Mouse (Mus musculus): ENCODE results near the gene Treh. TPM values are rescaled to one million over a fixed set of nuclear protein-coding genes. Genes with fewer than 3 reads are reported as not detected.

Gene Treh
- total RNA-seq, 1 experiment from 2014 or later = not detected

DNA sequence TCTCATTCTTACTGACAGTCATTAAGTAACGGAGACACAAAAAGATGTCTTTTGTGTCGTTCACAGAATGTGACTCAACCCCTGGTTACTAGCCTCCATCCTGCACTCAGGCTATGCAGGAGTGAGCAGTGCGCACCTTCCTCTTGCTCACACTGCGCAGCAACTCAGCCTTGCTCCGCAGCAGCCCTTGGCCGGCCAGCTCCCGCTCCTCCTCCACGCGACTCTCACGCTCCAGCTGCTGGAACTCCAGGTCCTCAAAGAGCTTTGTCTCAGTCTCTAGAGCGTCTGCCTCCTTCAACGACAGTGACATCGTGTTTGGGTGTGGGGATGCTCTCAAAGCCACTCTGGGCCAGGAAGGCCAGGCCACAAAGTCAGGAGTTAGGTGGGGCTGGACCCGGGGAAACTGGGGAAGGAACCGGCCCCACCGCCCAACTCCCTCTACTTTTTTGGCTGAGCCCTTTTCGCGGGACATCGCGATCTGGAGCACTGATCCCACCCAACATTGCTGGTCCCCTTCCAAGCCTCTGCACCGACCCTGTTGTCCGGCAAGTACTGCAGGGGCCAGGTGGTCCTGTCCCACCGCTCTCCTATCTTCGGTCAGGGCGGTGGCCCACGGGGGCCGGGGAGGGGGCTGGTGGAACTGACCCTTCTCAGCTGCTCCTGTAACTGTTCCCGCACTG, 34.9 kb downstream of the Treh start:
- no peak for ATAC-seq (replicated peaks in 1 of 2; ENCODE audit: insufficient read depth in 1 of 2, low FRiP score in 2 of 2, low TSS enrichment in 1 of 2, low read depth in 1 of 2, poor library complexity in 2 of 2, severe bottlenecking in 2 of 2)

DNA sequence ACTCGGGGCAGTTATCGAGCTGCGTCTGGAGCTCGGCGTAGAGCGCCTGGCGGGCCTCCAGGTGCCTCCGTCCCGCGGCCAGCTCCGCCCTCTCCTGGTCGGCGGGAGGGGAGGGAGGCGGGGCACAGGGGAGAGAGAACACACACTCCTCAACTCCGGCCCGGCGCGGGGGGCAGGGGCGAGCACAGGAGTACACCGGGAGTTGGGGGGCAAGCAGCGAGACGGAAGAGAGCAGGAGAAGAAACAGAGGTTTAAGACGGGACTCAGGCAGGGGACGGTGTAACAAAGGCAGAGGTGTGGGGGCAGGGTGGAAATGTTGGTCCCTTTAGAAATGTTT, 35.4 kb downstream of the Treh start:
- ATAC-seq (replicated peaks in 1 of 2; ENCODE audit: insufficient read depth in 1 of 2, low FRiP score in 2 of 2, low TSS enrichment in 1 of 2, low read depth in 1 of 2, poor library complexity in 2 of 2, severe bottlenecking in 2 of 2) = peak; percentile 71 to 76

DNA sequence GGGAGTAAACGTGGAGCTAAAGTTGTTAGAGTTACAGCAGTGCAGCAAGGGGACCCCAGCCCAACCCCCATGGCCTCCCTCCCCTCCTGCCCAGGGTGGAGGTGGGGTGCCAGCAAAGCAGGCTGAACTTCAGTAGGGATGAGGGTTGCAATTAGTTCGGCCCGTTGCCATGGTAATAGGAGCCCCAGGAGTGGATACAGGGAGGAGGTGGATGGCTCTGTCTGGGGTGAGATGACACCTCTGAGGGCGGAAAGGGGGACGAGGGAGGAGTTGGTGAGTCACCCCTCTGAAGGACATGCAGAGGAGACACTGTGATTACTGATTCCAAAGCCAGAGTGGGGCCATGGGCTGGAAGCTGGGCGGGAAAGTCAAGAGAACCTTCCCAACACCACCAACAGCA, 35.9 kb downstream of the Treh start:
- ATAC-seq (replicated peaks in 1 of 2; ENCODE audit: insufficient read depth in 1 of 2, low FRiP score in 2 of 2, low TSS enrichment in 1 of 2, low read depth in 1 of 2, poor library complexity in 2 of 2, severe bottlenecking in 2 of 2) = no peak

DNA sequence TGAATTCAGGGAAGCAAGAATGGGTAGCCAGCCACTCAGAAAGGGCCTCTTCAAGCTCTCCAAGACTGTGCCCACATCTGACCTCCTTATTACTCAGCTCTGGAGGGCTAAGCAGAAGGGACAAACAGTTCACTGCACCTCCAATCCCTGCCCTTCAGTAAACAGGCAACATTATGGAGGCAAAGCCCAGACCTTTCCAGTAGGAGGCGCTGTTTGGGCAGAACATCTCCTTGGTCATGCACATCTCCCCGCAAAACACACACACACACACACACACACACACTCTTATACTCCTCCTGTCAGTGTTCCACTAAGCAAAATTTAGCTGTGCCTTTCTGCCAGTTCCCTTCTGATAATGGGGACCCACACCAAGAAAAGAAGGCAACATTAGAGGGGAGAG, 36.6 kb downstream of the Treh start:
- ATAC-seq (replicated peaks in 1 of 2; ENCODE audit: insufficient read depth in 1 of 2, low FRiP score in 2 of 2, low TSS enrichment in 1 of 2, low read depth in 1 of 2, poor library complexity in 2 of 2, severe bottlenecking in 2 of 2) = no peak

DNA sequence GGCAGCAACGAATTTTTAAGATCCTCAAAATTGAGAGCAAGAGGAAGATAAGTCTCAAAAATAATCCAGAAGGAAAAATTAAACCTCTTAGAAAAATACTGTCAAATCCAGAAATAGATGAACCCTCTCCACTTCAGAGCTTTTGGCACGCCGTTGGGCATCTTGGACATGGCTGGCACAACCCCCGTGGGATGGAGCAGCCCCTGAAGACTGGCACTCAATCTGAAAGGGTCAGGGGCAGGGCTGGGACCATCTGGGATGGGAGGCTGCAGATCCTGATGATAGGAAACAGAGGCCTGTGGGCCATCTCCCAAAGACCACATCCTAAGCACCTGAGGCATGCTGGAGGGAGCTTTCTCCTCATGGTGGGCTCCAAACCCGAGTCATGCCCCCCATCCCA, 37.2 kb downstream of the Treh start:
- ATAC-seq (replicated peaks in 1 of 2; ENCODE audit: insufficient read depth in 1 of 2, low FRiP score in 2 of 2, low TSS enrichment in 1 of 2, low read depth in 1 of 2, poor library complexity in 2 of 2, severe bottlenecking in 2 of 2) = no peak

DNA sequence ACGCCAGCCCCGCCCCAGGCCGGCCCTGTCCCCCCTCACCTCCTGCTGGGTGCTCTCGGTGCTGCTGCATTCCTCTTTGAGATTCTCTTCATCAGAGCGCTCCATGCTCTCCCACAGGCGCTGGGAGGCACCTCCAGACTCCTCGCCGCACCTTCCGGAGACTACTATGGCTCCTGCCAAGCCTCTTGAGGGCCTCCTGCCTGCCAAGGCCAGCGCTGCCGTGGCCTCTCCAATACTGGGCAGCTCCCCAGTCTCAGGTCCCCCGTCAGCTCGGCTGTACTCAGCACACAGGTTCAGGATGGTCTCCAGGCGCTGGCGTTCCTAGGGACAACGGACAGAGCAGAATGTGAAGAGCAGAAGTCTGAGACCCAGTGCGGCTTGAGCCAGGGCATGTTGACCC, 38.6 kb downstream of the Treh start:
- ATAC-seq (replicated peaks in 1 of 2; ENCODE audit: insufficient read depth in 1 of 2, low FRiP score in 2 of 2, low TSS enrichment in 1 of 2, low read depth in 1 of 2, poor library complexity in 2 of 2, severe bottlenecking in 2 of 2) = no peak

DNA sequence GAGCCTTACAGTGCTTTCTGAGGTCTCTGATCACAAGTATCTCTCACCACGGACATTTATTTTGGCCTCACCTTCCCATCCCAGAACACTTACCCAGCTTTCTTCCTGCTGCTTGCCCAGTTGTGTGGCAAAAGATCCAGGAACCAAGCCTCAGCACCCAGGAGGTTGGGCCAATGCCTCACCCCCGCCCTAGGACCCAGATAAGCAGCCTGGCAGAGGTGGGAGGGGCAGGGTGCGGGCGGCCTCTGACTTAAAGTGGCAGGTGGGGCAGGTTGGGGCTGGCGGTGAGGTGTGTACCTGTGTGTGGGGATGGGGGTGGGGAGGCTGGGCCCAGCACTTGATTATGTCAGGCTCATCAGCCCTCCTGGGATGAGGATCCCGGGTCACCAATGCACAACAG, 40.0 kb downstream of the Treh start:
- ATAC-seq (replicated peaks in 1 of 2; ENCODE audit: insufficient read depth in 1 of 2, low FRiP score in 2 of 2, low TSS enrichment in 1 of 2, low read depth in 1 of 2, poor library complexity in 2 of 2, severe bottlenecking in 2 of 2) = no peak

DNA sequence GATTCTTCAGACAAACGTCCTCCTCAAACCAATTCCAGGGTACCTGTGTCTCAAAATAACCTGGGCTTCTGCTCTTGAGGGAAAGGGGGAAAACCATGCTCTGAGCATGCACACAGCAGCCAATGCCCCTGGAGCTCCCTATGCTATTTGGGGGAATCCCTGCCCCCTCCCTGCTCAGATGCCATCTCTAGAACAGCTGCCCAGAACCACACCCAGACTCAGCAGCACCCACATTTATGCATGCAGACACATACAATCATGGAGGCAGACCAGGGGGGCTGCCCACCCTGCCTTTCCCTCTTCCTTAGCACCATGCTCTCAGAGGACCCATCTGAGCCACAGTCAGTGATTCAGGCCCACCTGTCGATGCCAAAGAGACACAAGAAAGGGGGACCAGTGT, 40.5 kb downstream of the Treh start:
- no peak for ATAC-seq (replicated peaks in 1 of 2; ENCODE audit: insufficient read depth in 1 of 2, low FRiP score in 2 of 2, low TSS enrichment in 1 of 2, low read depth in 1 of 2, poor library complexity in 2 of 2, severe bottlenecking in 2 of 2)

DNA sequence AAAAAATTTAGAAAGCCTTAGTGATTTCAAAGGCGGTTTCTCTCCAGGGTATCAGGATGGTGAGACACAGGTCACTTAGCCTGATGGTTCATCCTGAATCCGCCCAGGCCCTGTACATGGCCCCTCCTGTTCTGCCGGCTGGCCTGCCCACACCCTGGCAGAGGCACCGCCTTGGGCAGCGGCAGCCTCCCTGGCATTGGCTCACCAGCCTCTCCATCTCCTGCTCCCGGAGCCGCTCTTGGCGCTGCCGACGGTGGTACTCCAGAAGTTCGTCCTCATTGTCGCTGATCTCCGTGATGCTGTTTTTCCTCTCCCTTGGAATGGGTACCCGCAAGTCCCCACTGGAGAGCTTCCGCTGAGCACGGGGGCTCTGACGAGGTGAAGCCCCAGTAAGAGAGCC, 42.1 kb downstream of the Treh start:
- no peak for ATAC-seq (replicated peaks in 1 of 2; ENCODE audit: insufficient read depth in 1 of 2, low FRiP score in 2 of 2, low TSS enrichment in 1 of 2, low read depth in 1 of 2, poor library complexity in 2 of 2, severe bottlenecking in 2 of 2)

DNA sequence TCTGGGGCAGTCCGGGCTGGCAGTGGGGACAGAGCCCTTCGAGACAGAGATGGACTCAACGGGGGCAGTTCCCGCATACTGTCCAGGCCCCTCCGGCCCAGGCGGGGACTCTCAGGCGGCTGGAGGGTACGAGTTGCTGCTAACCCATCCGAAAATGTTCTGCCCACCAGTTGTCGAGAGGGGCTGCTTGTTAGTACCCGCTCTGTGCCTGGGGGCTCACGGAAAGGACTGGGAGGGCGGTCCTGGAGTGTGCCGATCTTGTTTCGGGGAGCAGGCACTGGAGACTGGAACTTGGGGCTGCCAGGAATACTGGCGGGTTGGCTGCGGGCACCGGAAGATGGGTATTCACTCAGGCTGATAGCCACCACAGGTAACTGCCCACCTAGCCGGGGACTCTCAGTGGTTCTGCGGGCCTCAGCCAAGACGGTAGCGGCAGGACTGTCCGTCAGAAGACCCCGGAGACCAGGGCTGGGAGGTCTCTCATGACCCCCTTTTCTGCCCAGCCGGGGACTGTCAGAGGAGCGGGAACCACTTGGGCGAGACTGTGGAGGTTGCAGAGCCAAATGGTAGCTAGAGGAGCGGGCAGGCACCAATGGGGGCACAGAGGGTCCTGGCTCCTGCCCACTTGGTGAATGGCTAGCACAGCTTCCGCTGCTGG, 42.8 kb downstream of the Treh start:
- no peak for ATAC-seq (replicated peaks in 1 of 2; ENCODE audit: insufficient read depth in 1 of 2, low FRiP score in 2 of 2, low TSS enrichment in 1 of 2, low read depth in 1 of 2, poor library complexity in 2 of 2, severe bottlenecking in 2 of 2)

DNA sequence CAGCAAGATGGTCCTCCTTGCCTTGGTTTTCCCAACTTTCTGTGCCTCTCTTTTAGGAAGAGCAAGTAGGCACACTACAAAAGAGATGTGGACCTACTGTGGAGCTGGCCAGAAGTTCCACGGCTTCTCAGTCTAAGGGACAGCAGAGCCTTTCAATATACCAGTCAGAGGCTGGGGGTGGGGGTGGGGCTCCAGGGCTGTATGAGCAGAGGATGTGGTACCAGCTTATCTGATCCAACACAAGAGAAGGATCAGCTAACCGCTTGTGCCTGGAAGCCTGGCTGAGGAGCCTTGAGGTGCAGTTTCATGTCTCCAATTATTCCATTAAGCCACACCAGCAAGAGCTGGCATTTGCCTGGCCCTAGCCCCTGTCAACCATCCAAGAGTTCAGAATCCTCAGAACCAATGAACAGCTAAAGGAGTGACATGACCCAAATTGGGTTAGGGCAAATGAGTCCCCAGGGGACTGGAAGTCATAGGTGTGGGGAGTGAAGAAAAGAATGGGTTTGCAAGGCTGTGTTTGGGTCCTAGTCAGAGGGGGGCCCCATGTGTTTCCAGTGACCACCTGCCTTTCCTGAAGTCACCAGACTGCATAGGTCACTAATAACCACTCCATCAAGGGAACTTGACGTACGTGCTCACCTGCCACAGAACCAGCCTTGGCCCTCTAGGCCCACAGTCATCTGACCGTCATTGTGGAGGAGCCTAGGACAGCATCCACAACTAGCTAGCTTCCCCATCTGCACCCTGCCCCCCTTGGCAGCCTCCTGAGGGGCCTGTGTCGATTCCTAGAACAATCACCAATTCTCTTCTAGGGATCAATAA, 44.2 kb downstream of the Treh start:
- peak in 1 of 2 experiments; percentile 38; a peak in 2 of 4 replicates for ATAC-seq (replicated peaks in 1 of 2; ENCODE audit: insufficient read depth in 1 of 2, low FRiP score in 2 of 2, low TSS enrichment in 1 of 2, low read depth in 1 of 2, poor library complexity in 2 of 2, severe bottlenecking in 2 of 2)

DNA sequence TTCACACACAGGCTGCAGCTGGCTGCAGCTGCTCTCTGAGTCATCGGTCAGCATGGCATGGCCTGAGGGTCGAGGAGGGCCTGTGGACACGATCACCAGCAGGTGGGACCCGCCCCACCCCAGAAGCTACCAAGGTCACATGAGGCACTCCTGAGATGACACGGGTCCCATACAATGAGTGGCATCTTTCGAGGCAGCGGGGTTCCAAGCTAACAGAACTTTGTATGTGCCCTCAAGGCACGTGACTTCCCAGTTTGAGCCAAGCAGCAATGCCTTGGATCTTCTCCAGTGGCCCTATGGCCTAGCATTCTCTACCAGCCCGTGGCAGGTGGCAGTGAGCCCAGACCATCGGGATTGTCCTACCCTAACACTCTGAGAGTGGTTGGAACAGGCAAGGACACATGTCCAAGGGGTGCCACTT, 44.8 kb downstream of the Treh start:
- ATAC-seq (replicated peaks in 1 of 2; ENCODE audit: insufficient read depth in 1 of 2, low FRiP score in 2 of 2, low TSS enrichment in 1 of 2, low read depth in 1 of 2, poor library complexity in 2 of 2, severe bottlenecking in 2 of 2) = no peak

DNA sequence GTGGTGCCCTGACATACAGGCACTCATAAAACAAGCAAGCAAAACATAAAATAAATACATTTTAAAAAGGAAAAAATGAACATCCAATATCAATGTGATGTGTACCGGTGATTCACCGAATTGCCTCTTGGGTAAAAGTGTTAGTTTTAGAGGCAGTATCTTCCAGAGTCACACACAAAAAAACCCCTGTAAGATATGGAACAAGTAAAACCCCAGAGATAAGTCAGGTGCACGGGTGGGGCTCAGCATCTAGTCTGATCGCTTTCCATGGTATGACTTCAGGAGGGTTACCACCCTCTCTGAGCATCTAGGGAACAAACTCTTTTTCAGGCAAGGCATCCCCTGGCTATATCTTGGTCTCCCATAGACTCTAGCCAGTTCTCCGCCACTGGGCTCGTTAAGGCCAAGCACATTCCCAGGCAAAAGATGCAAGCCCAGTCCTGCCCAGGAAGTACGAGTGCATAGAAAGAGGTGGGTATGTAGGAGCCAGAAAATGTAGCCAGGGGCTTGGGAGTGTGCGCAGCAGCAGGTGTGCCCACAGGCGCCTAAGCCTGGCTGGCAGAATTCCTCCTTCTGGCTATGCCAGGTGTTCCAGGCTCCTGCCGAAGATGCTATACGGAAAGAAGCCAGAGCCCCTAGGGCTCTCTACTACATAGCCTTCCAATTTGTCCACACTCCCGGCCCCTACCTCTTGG, 46.1 kb downstream of the Treh start:
- no peak for ATAC-seq (replicated peaks in 1 of 2; ENCODE audit: insufficient read depth in 1 of 2, low FRiP score in 2 of 2, low TSS enrichment in 1 of 2, low read depth in 1 of 2, poor library complexity in 2 of 2, severe bottlenecking in 2 of 2)

DNA sequence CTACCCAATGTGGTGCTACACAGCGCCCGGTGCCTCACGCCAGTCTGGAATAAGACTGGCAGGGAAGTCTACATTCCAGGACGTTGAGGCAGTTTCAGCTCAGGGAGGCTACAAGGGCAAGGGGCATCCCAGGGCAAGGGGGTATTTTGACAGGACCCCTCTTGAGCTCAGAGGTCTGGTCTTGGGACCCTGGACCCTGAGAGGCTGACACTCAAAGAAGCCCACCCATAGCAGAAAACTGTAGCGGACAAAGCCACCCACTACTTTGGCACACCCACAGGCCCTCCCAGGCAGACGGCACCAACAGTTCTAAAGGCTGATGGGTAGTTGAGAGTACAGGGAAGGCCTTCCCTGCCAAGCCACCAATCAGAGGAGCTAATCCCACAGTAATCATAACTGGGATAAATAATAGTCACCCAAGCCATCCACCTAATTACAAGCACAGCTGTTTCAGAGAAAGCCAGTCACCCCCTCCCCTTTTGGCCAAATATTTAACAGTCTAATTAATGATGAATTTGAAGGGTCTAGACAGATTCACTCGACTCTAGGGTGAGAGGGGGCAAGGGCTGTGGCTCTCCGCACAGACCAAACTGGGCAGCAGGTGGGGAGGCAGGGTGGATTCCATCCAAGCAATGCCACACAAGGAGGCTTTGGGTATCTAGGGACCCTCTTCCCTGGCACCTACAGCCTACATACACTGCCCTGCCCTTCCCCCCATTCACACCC, 46.8 kb downstream of the Treh start:
- ATAC-seq (replicated peaks in 1 of 2; ENCODE audit: insufficient read depth in 1 of 2, low FRiP score in 2 of 2, low TSS enrichment in 1 of 2, low read depth in 1 of 2, poor library complexity in 2 of 2, severe bottlenecking in 2 of 2) = no peak

DNA sequence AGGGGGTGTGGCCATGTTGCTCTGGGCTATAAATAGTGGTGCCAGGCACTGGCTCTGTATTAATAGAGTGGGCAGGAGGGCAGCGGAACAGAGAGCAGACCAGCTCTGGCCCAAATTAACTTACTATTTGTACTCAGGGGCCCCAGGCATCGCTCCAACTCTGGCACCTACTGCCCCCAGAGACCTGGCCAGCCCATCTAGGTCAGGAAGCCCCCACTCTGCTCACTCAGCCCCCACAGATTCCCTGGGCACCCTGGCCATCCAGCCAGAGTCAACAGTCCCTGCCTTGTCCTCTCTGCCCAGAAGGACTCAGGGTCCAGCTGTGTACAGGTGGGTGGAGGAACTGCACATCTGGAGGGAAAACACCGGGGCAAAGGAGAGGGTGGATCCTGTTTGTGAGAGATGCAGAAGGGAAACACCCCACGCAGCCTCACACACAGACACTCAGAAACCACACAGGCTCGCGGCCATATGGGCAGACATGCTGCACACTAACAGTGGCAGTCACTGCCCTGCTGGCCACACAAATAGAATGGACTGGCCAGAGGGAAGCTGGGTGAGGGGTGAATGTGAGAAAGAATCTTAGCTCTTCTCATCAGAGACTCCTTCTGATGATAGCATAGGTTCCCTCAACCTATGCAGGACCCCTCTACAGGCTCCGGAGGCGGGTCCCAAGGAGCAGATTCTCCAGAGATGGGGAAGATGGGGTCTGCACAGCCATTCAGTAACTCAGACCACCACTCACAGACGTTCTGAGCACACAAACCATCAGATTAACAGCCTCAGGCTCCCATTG, 47.5 kb downstream of the Treh start:
- no peak for ATAC-seq (replicated peaks in 1 of 2; ENCODE audit: insufficient read depth in 1 of 2, low FRiP score in 2 of 2, low TSS enrichment in 1 of 2, low read depth in 1 of 2, poor library complexity in 2 of 2, severe bottlenecking in 2 of 2)

DNA sequence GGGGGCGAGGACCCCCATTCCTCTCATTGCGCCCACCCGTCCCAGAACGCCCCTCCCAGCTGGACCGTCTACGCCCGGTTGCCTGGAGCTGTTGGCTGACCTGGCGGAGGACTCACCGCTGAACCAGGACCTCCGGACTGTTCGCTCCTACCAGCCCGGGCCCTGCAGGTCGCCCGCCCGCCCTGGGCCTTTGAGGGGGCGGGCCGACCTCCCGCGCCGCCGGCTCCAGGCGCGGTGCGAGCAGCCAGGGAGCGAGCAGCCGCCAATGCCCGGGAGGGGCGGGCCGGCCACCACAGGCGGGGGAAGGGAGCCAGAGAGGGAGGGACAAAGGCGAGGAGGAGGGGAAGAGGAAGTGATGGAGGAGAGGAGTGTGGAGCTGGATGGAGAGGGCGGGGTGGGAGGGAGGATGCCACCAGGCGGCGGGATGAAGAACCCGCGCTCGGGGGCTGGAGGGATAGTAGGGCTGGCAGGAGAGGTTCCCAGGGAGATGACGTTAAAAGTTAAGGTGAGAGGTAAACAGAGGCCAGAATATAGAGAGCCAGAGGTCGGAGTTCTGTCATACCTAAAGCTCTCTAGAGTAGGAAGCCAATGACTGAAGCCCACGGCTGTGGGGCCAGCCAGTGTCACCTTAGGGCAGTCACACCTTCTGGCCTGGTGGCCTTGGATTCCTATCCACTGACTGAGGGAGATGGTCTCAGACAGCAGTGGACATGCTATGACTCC, 48.3 kb downstream of the Treh start:
- ATAC-seq (replicated peaks in 1 of 2; ENCODE audit: insufficient read depth in 1 of 2, low FRiP score in 2 of 2, low TSS enrichment in 1 of 2, low read depth in 1 of 2, poor library complexity in 2 of 2, severe bottlenecking in 2 of 2) = peak; percentile 64 to 80
